ENCODE assay signal across 29 mouse cellular contexts in genomic region chr16:43260862-43261261, GRCm38 (mm10).
"Had no signal": no experiment of that assay in that cellular context is flagged by ENCODE, and none has a peak within 500 bp of the region (broad histone marks: within the 10 kb centered on the region; RNA-seq: fewer than 3 reads in every experiment).

No protein-coding gene starts in this region.

- H3K4me3 ChIP-seq: limb, embryonic 10.5 days; limb, embryonic 12.5 days; limb, embryonic 13.5 days; limb, embryonic 15.5 days; liver, embryonic 12.5 days; liver, embryonic 13.5 days; liver, embryonic 15.5 days; lung, embryonic 15.5 days; megakaryocyte, embryonic 14.5 days; midbrain, embryonic 10.5 days; midbrain, embryonic 12.5 days; midbrain, embryonic 13.5 days; midbrain, embryonic 15.5 days; myocyte; neural tube, embryonic 12.5 days had no signal

- H3K36me3 ChIP-seq: limb, embryonic 10.5 days; limb, embryonic 12.5 days; limb, embryonic 13.5 days; limb, embryonic 15.5 days; liver, embryonic 12.5 days; liver, embryonic 13.5 days; liver, embryonic 15.5 days; lung, embryonic 15.5 days; midbrain, embryonic 10.5 days; midbrain, embryonic 12.5 days; midbrain, embryonic 15.5 days; neural tube, embryonic 12.5 days had no signal

- H3K27me3 ChIP-seq: limb, embryonic 12.5 days; limb, embryonic 13.5 days; limb, embryonic 15.5 days; liver, embryonic 12.5 days; liver, embryonic 13.5 days; liver, embryonic 15.5 days; lung, embryonic 15.5 days; megakaryocyte, embryonic 14.5 days; midbrain, embryonic 12.5 days; midbrain, embryonic 13.5 days; midbrain, embryonic 15.5 days; neural tube, embryonic 12.5 days had no signal

- H3K9me3 ChIP-seq: limb, embryonic 10.5 days; limb, embryonic 12.5 days; limb, embryonic 15.5 days; liver, embryonic 12.5 days; liver, embryonic 13.5 days; liver, embryonic 15.5 days; lung, embryonic 15.5 days; midbrain, embryonic 10.5 days; midbrain, embryonic 12.5 days; midbrain, embryonic 13.5 days; midbrain, embryonic 15.5 days; neural tube, embryonic 12.5 days had no signal

- H3K4me1 ChIP-seq: limb, embryonic 10.5 days; limb, embryonic 15.5 days; liver, embryonic 12.5 days; liver, embryonic 13.5 days; liver, embryonic 15.5 days; lung, embryonic 15.5 days; megakaryocyte, embryonic 14.5 days; midbrain, embryonic 12.5 days; midbrain, embryonic 13.5 days; midbrain, embryonic 15.5 days; neural tube, embryonic 12.5 days had no signal

- H3K9ac ChIP-seq: limb, embryonic 12.5 days; limb, embryonic 13.5 days; limb, embryonic 15.5 days; liver, embryonic 12.5 days; liver, embryonic 13.5 days; liver, embryonic 14.5 days; liver, embryonic 15.5 days; liver, postnatal 0 days; lung, embryonic 14.5 days; lung, embryonic 15.5 days; midbrain, embryonic 12.5 days; midbrain, embryonic 13.5 days; midbrain, embryonic 15.5 days; neural tube, embryonic 12.5 days had no signal

- DNase-seq: liver; liver, embryonic 13.5 days; liver, postnatal 0 days; lung, adult 18-20 months; lung, adult 2 months; lung, embryonic 14.5 days; lung, postnatal 10 days; lung, postnatal 14 days; lung, postnatal 36 days; lung, postnatal 4 days; midbrain, embryonic 14.5 days had no signal

- H3K4me2 ChIP-seq: limb, embryonic 12.5 days; limb, embryonic 13.5 days; limb, embryonic 15.5 days; liver, embryonic 11.5 days; liver, embryonic 12.5 days; liver, embryonic 13.5 days; liver, embryonic 15.5 days; lung, embryonic 14.5 days; lung, embryonic 15.5 days; midbrain, embryonic 11.5 days; midbrain, embryonic 12.5 days; midbrain, embryonic 13.5 days; midbrain, embryonic 15.5 days; neural tube, embryonic 12.5 days had no signal

- H3K27ac ChIP-seq: limb, embryonic 10.5 days; limb, embryonic 12.5 days; limb, embryonic 13.5 days; limb, embryonic 15.5 days; liver, embryonic 12.5 days; liver, embryonic 13.5 days; liver, embryonic 14.5 days; liver, embryonic 15.5 days; lung, embryonic 15.5 days; macrophage; midbrain, embryonic 10.5 days; midbrain, embryonic 12.5 days; midbrain, embryonic 13.5 days; midbrain, embryonic 15.5 days; neural tube, embryonic 12.5 days had no signal
